Mouse (Mus musculus): ENCODE measurements around the gene Akr1c6. TPM values are rescaled to one million over a fixed set of nuclear protein-coding genes. Genes with fewer than 3 reads are reported as not detected.

The Akr1c6 gene
- polyA plus RNA-seq, 1 experiment from 2014 or later, result not detected

Other genes with a start within 250 kb of the Akr1c6 start
- gene Akr1c13, start 243.2 kb upstream of the Akr1c6 start, polyA plus RNA-seq (2016; fragmentation: Nextera tagmentation; extraction: Ambion mirVana), result 2.5 and 7.0 TPM in 2 replicates
- 0.49 and 13.4 TPM in 2 replicates for gene Akr1c19, start 205.6 kb upstream of the Akr1c6 start, polyA plus RNA-seq (2016; fragmentation: Nextera tagmentation; extraction: Ambion mirVana)
- 1.00 and 4.7 TPM in 2 replicates for gene Akr1c12, start 154.9 kb upstream of the Akr1c6 start, polyA plus RNA-seq (2016; fragmentation: Nextera tagmentation; extraction: Ambion mirVana)
- not detected in 2 replicates for gene Akr1c20, start 89.0 kb downstream of the Akr1c6 start, polyA plus RNA-seq (2016; fragmentation: Nextera tagmentation; extraction: Ambion mirVana)
- not detected in 2 replicates for gene Akr1c21, start 139.8 kb downstream of the Akr1c6 start, polyA plus RNA-seq (2016; fragmentation: Nextera tagmentation; extraction: Ambion mirVana)
- 43.3 and 51.1 TPM in 2 replicates for gene Akr1e1, start 174.9 kb downstream of the Akr1c6 start, polyA plus RNA-seq (2016; fragmentation: Nextera tagmentation; extraction: Ambion mirVana)

Measured in heart, embryonic 10.5 days (tissue).